Mouse (Mus musculus) bone marrow, adult 2 months (tissue): ENCODE results near the gene Ppp2r1a. TPM values are rescaled to one million over a fixed set of nuclear protein-coding genes. Genes with fewer than 3 reads are reported as not detected.

Experiments
- H3K27ac ChIP-seq: fragments of 200-500 bp; 2 replicates; pipeline ENCODE4 v1.5.1; 2012; ENCODE audit warnings: low read depth, mild to moderate bottlenecking, control low read depth, inconsistent platforms, low read length; ENCODE audit not compliant: control insufficient read depth, poor library complexity, insufficient read depth
- H3K4me1 ChIP-seq: fragments of 200-500 bp; 2 replicates; pipeline ENCODE4 v1.6.1; 2011; ENCODE audit warnings: low read length; ENCODE audit not compliant: control insufficient read depth, insufficient read depth
- H3K4me3 ChIP-seq: fragments of 200-500 bp; replicated peaks from 2 replicates; pipeline ENCODE3; 2011; ENCODE audit warnings: mild to moderate bottlenecking, low read depth, low read length, control low read depth; ENCODE audit not compliant: control insufficient read depth
- CTCF ChIP-seq: fragments of 200-500 bp; IDR thresholded peaks from 2 replicates; pipeline ENCODE4 v1.5.1; 2011; ENCODE audit warnings: low read length, control low read depth; ENCODE audit not compliant: control insufficient read depth, insufficient read depth
- POLR2A ChIP-seq: fragments of 200-500 bp; IDR thresholded peaks from 2 replicates; pipeline ENCODE4 v1.6.1; 2011; ENCODE audit warnings: low read depth, mild to moderate bottlenecking, control low read depth, low read length, borderline replicate concordance; ENCODE audit not compliant: control insufficient read depth
- WGBS: fragments of 180-500 bp; shearing (Covaris S2); methylation state at CpG from one replicate; pipeline ENCODE4 v1.1.7; 2018; 5-methylcytosine and 5-hydroxymethylcytosine counted together
- polyA plus RNA-seq: library from polyadenylated mRNA; stranded (reverse); fragments of >200 nt; gene quantifications from 2 replicates; pipeline ENCODE4 v1.2.4, GENCODE M21; 2011; ENCODE audit warnings: low replicate concordance; ENCODE audit not compliant: missing spikeins, insufficient read depth, insufficient read length

Gene Ppp2r1a
- polyA plus RNA-seq: 52.6 and 84.2 TPM in 2 replicates

GRCm38 (mm10) chr17:20944985-20945891 lies at the start of gene Ppp2r1a:
Gene Ppp2r1a, plus strand, starts transcription at chr17:20945311.
- H3K27ac ChIP-seq: peak within 1 kb of the TSS; percentile 96
- H3K4me1 ChIP-seq: peaks cover 3% of the 10 kb centered on the region
- WGBS: under 1% methylated on average over 69 of the region's 69 CpGs
- H3K4me3 ChIP-seq: peak within 1 kb of the TSS; percentile 98
- TF ChIP-seq CTCF: peak; percentile 10; the same call in 1 of the 2 replicates
- TF ChIP-seq POLR2A: no peak; the same call in 1 of the 2 replicates

GRCm38 (mm10) chr17:20904991-20905390 lies 40.1 kb upstream of the Ppp2r1a start, which contains the start of gene Vmn1r231:
Gene Vmn1r231, minus strand, starts transcription at chr17:20905091.
- H3K4me1 ChIP-seq: no peaks in the 10 kb centered on the region
- TF ChIP-seq POLR2A (no peak), CTCF (no peak)
- H3K4me3 ChIP-seq: no peak within 1 kb of the TSS
- whole genome bisulfite sequencing: 56% methylated on average over 2 of the region's 2 CpGs
- H3K27ac ChIP-seq: no peak within 1 kb of the TSS

- Histone ChIP-seq H3K4me3 (no peak within 1 kb of the TSS), H3K27ac (no peak within 1 kb of the TSS), H3K4me1 (no peaks in the 10 kb centered on the region)
- TF ChIP-seq POLR2A: no peak
- no peak for TF ChIP-seq CTCF
- 51% methylated on average over 1 of the region's 1 CpGs for WGBS
These were observed 25.5 kb upstream of the Ppp2r1a start, which contains the start of gene Vmn1r232 for GRCm38 (mm10) chr17:20919614-20920013. Gene Vmn1r232, minus strand, starts transcription at chr17:20919714.

- no peak overlapping the region for H3K27ac ChIP-seq
- WGBS: 42% methylated on average over 3 of the region's 3 CpGs
- TF ChIP-seq CTCF (no peak), POLR2A (no peak)
- H3K4me3 ChIP-seq: peak overlapping the region; percentile 57
- H3K4me1 ChIP-seq: peaks cover 3% of the 10 kb centered on the region
These were observed 885 bp upstream of the Ppp2r1a start for GRCm38 (mm10) chr17:20944226-20944625.

- peak overlapping the region; percentile 96 for H3K27ac ChIP-seq
- TF ChIP-seq CTCF (no peak), POLR2A (no peak)
- under 1% methylated on average over 13 of the region's 13 CpGs for WGBS
- peaks cover 3% of the 10 kb centered on the region for H3K4me1 ChIP-seq
- peak overlapping the region; percentile 98 for H3K4me3 ChIP-seq
These were observed 985 bp downstream of the Ppp2r1a start for GRCm38 (mm10) chr17:20946026-20946565.

- no peak overlapping the region for H3K27ac ChIP-seq
- TF ChIP-seq POLR2A (no peak), CTCF (no peak)
- peaks cover 3% of the 10 kb centered on the region for H3K4me1 ChIP-seq
- peak overlapping the region; percentile 59 for H3K4me3 ChIP-seq
These were observed 1.5 kb downstream of the Ppp2r1a start for GRCm38 (mm10) chr17:20946636-20947035.

GRCm38 (mm10) chr17:20960386-20960785 lies 15.3 kb downstream of the Ppp2r1a start:
- Histone ChIP-seq H3K27ac (no peak overlapping the region), H3K4me3 (no peak overlapping the region), H3K4me1 (no peaks in the 10 kb centered on the region)
- TF ChIP-seq POLR2A (no peak), CTCF (no peak)
- WGBS: 90% methylated on average over 5 of the region's 5 CpGs

GRCm38 (mm10) chr17:20965421-20965820 lies 20.3 kb downstream of the Ppp2r1a start:
- TF ChIP-seq POLR2A (no peak), CTCF (no peak)
- no peak overlapping the region for H3K27ac ChIP-seq
- 87% methylated on average over 4 of the region's 4 CpGs for WGBS

More at GRCm38 (mm10) chr17:20965421-20965820, 20.3 kb downstream of the Ppp2r1a start:
- no peak overlapping the region for H3K4me3 ChIP-seq
- H3K4me1 ChIP-seq: no peaks in the 10 kb centered on the region; the same call in 1 of the 2 replicates
